Mouse (Mus musculus) thymus, adult 2 months (tissue): ENCODE measurements around the gene Stmn1.

ENCODE experiments used
- CTCF ChIP-seq: fragments of 200-500 bp; IDR thresholded peaks from 2 replicates; pipeline ENCODE4 v1.5.1; 2012; ENCODE audit warnings: mild to moderate bottlenecking, control low read depth, low read length, moderate library complexity, borderline replicate concordance; ENCODE audit not compliant: control insufficient read depth, poor library complexity, insufficient read depth; ENCODE audit errors: extremely low read depth
- POLR2A ChIP-seq: fragments of 200-500 bp; IDR thresholded peaks from 2 replicates; pipeline ENCODE4 v1.6.1; 2012; ENCODE audit warnings: mild to moderate bottlenecking, low read length, control low read depth, moderate library complexity; ENCODE audit not compliant: control insufficient read depth, poor library complexity, insufficient read depth; ENCODE audit errors: extremely low read depth

DNA sequence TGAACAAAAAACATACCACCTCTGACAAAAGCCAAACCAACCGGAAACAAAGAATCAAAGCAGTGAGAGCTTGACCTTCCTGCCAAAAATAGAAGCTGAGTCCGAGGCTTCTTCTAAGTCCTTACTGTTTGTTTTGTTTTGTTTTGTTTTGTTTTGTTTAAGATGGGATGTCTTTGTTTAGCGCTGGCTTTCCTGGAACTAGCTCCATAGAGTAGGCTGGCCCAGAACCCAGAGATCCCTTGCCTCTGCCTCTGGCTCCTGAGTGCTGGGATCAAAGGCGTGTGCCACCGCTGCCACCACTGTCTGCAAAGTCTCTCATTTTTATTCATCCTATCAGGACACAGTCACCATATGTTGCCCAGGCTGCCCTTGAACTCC, 27.4 kb downstream of the Stmn1 start:
- TF ChIP-seq CTCF (no peak), POLR2A (no peak)
